Mouse (Mus musculus) heart, postnatal 0 days (tissue): ENCODE data around the gene Rab3gap2. TPM values are rescaled to one million over a fixed set of nuclear protein-coding genes. Genes with fewer than 3 reads are reported as not detected.

Experiments used
- ATAC-seq: fragments of 200-750 bp; cut with Nextera tagmentation; 2 replicates; pipeline ENCODE4 v1.8.0; 2017; ENCODE audit warnings: low read depth, moderate number of reproducible peaks, moderate library complexity; ENCODE audit not compliant: insufficient read depth
- DNase-seq: peaks from one replicate; pipeline ENCODE4 v3.0.0-alpha.2; 2016; ENCODE audit warnings: low spot score
- H3K27ac ChIP-seq: fragments of 300-500 bp; sonication (generic); 2 replicates; pipeline ENCODE4 v1.5.1; 2014; ENCODE audit warnings: low read depth, mild to moderate bottlenecking
- H3K27me3 ChIP-seq: fragments of 300-500 bp; sonication (generic); 2 replicates; pipeline ENCODE4 v1.6.1; 2014; ENCODE audit warnings: low read length, mixed read lengths; ENCODE audit not compliant: control insufficient read depth, insufficient read depth
- H3K36me3 ChIP-seq: fragments of 300-500 bp; sonication (generic); replicated peaks from 2 replicates; pipeline ENCODE4 v1.6.1; 2014; ENCODE audit warnings: low read length, mixed read lengths; ENCODE audit not compliant: control insufficient read depth, insufficient read depth
- H3K4me1 ChIP-seq: fragments of 300-500 bp; sonication (generic); 2 replicates; pipeline ENCODE4 v1.6.1; 2014; ENCODE audit warnings: antibody characterized with exemption; ENCODE audit not compliant: control insufficient read depth, insufficient read depth
- H3K4me2 ChIP-seq: fragments of 300-500 bp; sonication (generic); 2 replicates; pipeline ENCODE4 v1.6.1; 2014; ENCODE audit warnings: low read depth, mild to moderate bottlenecking, low read length, moderate library complexity
- H3K4me3 ChIP-seq: fragments of 300-500 bp; sonication (generic); 2 replicates; pipeline ENCODE4 v1.5.1; 2014; ENCODE audit warnings: low read depth, low read length
- H3K9ac ChIP-seq: fragments of 300-500 bp; sonication (generic); replicated peaks from 2 replicates; pipeline ENCODE4 v1.6.1; 2014; ENCODE audit warnings: low read depth, low read length, mixed read lengths
- H3K9me3 ChIP-seq: fragments of 300-500 bp; sonication (generic); replicated peaks from 2 replicates; pipeline ENCODE4 v1.6.1; 2016; ENCODE audit warnings: low read length; ENCODE audit not compliant: control insufficient read depth
- CTCF ChIP-seq: IDR thresholded peaks from 2 replicates; pipeline ENCODE4 v1.5.1; 2016; ENCODE audit warnings: antibody characterized with exemption, control low read depth, low read depth
- EP300 ChIP-seq: IDR thresholded peaks from 2 replicates; pipeline ENCODE4 v1.6.1; 2016; ENCODE audit warnings: antibody characterized with exemption, low read depth
- WGBS: fragments of 180-500 bp; shearing (Covaris S2); extraction: QIAGEN DNeasy Blood & Tissue Kit; methylation state at CpG from one replicate; pipeline ENCODE4 v1.1.7; 2014; 5-methylcytosine and 5-hydroxymethylcytosine counted together
- polyA plus RNA-seq: library from polyadenylated mRNA; unstranded; fragments of >200 nt; fragmentation: Nextera tagmentation; extraction: Ambion mirVana; gene quantifications from 2 replicates; pipeline ENCODE4 v1.2.1, GENCODE M21; 2015
- total RNA-seq: library from RNA; depleted of rRNA; stranded (reverse); fragments of >200 nt; gene quantifications from 2 replicates; pipeline ENCODE4 v1.2.3, GENCODE M21; 2014; ENCODE audit warnings: low replicate concordance

Rab3gap2 gene
- total and polyA plus RNA-seq, 2 experiments from 2014 or later = 11.1 to 15.5 TPM

DNA sequence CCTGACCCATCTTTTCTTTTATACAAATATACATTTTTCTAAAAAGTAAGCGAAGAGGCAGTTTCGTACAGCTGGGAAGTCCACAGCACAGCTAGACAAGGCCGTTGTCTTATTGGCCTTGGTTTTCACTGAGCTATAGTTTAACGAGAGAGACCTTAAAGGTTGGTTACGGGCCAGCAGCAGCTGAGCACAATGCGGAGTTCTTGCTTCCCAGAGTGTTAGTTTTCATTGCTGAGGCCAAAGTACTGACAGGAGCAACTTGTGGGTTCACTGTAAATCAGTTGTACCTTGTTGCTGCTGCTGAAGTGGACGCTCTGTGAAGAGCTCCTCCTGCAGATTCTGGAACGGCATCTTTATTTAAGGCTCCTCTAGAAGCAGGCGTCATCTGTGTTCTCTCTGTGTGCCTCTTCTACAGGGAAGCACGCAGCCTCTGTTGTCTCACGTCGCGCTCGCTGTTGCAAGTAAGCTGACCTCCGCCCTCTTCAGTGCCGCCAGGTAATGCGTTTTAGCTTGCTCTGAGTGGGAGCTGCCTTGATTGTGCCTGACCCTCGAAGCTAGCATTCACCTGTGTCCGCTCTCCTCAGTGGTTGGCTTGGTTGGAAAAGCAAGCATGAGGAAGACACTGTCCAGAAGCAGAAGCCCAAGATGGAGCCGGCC lies 43.6 kb downstream of the Rab3gap2 start:
- no peaks in the 10 kb centered on the region for H3K4me1 ChIP-seq
- H3K27me3 ChIP-seq = no peaks in the 10 kb centered on the region
- no peak overlapping the region for H3K4me3 ChIP-seq
- TF ChIP-seq CTCF = no peak
- TF ChIP-seq EP300 = no peak
- H3K36me3 ChIP-seq = peaks cover 83% of the 10 kb centered on the region
- no peak overlapping the region for H3K27ac ChIP-seq
- ATAC-seq = no peak
- no peak for DNase-seq
- no peaks in the 10 kb centered on the region for H3K9me3 ChIP-seq
- H3K9ac ChIP-seq = no peak overlapping the region
- H3K4me2 ChIP-seq = no peak overlapping the region
- WGBS = 90% methylated on average over 20 of the region's 20 CpGs

DNA sequence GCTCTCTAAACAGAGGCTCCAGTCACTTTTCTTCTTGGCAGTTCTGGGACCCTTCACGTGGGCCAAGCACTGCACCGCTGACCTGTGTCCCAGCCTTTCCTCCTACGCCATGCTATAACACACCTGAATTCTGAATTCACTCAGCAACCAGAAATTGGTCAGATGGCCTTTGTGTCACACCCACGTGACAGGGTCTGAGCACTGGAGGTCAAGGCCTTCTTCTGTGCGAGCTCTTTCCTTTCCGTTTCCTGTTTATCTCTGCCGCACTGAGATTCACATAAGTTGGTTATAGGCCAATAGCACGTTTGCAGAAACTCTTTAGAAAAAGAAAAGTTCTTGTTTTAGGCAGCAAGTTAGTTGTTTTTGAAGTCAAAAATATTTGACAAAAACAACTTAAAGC lies 44.8 kb downstream of the Rab3gap2 start:
- H3K36me3 ChIP-seq = peaks cover 80% of the 10 kb centered on the region
- no peak overlapping the region for H3K4me2 ChIP-seq
- TF ChIP-seq CTCF (no peak), EP300 (no peak)
- no peak for DNase-seq
- no peaks in the 10 kb centered on the region for H3K9me3 ChIP-seq
- ATAC-seq = no peak
- WGBS = 80% methylated on average over 8 of the region's 8 CpGs
- H3K4me1 ChIP-seq = peaks cover 6% of the 10 kb centered on the region
- H3K4me3 ChIP-seq = no peak overlapping the region
- no peak overlapping the region for H3K27ac ChIP-seq
- H3K9ac ChIP-seq = no peak overlapping the region
- no peaks in the 10 kb centered on the region for H3K27me3 ChIP-seq

DNA sequence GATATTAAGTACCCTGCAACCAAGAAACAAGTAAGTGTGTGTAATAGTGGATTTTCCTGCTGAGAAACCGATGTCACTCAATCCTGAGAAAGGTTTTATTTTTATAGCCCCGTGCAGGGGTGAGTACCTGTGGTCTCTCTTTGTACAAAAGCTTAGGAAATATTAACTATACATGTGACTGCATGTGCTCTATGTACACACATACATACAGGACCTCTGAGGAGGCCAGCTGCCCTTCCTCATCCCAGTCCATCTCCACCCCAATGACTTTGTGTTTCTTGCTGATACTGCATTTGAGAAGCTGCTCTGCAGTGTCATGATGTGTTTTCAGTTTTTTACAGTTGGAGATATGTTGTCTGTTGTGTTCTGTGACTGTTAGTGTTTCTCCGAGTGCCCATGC lies 48.4 kb downstream of the Rab3gap2 start:
- Histone ChIP-seq H3K27ac (no peak overlapping the region), H3K9me3 (no peaks in the 10 kb centered on the region), H3K27me3 (no peaks in the 10 kb centered on the region), H3K4me1 (peaks cover 6% of the 10 kb centered on the region), H3K9ac (no peak overlapping the region), H3K36me3 (peaks cover 69% of the 10 kb centered on the region), H3K4me2 (no peak overlapping the region), H3K4me3 (no peak overlapping the region)
- 89% methylated on average over 3 of the region's 3 CpGs for WGBS
- DNase-seq (no peak), ATAC-seq (no peak)
- TF ChIP-seq CTCF (no peak), EP300 (no peak)

DNA sequence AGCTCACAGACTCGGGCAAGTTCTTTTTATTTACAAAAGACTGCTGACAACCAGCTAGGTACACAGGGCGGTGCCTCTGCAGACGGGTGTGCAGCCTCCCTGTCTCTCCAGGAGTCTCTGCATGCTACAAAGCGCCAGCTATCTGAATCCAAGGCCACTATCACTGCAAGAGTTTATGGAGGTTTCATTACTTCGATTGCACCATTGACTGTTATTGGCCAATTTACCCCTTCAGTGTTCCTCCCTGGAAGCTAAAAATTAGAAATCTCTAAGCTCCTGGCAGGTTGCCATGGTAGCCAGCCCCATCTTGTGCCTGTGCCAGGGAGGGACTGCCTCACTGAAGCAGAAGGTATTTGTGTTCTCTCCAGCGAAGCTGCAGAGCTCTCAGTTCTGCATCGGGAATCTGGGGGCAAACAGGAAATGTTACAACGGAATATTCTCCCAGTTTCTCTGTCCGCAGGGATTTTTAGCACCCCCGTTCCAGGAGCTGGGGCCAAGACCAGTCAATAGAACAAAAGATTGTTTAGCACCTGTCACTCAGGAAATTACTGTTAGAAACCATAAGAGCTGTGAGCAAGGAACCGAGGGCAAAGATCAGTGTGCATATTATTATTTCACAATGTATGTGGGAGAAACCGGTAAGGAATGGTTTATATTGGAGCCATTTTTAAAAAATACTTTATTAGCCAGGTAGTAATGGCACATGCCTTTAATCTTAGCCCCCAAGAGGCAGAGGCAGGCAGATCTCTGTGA lies 49.4 kb downstream of the Rab3gap2 start:
- H3K27ac ChIP-seq = 0 out of 2 replicates have a peak overlapping the region, but pooled peaks have one; percentile 4
- H3K4me3 ChIP-seq = no peak overlapping the region
- no peaks in the 10 kb centered on the region for H3K27me3 ChIP-seq
- DNase-seq (peak; percentile 20), ATAC-seq (no peak; the same call in 1 of the 2 replicates)
- 36% methylated on average over 12 of the region's 12 CpGs for WGBS
- no peak overlapping the region for H3K9ac ChIP-seq
- peaks cover 6% of the 10 kb centered on the region for H3K4me1 ChIP-seq
- no peak for TF ChIP-seq EP300
- no peak for TF ChIP-seq CTCF
- no peak overlapping the region for H3K4me2 ChIP-seq
- H3K36me3 ChIP-seq = peaks cover 62% of the 10 kb centered on the region
- no peaks in the 10 kb centered on the region for H3K9me3 ChIP-seq

DNA sequence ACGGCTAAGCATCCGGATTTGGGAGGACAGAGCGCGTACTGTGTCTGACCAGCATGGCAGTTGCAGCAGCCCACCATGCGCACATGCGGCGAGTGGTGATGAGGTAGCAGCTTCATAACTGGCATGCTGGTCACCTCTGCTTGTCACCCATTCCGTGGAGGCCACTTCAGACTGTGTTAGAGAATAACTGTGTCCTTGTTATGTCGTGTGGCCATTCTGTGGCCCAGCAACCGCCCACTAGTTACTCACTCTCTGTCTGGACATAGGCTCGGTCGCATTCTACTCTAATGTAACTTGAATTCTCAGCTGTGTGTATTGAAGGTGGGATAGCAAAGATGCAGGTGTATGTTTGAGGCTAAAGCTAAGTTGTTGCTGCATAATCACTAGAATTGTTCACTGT lies 51.4 kb downstream of the Rab3gap2 start:
- Histone ChIP-seq H3K27ac (no peak overlapping the region), H3K4me1 (peaks cover 6% of the 10 kb centered on the region), H3K4me3 (no peak overlapping the region), H3K9me3 (no peaks in the 10 kb centered on the region), H3K4me2 (no peak overlapping the region), H3K9ac (no peak overlapping the region), H3K36me3 (peaks cover 61% of the 10 kb centered on the region), H3K27me3 (no peaks in the 10 kb centered on the region)
- ATAC-seq = no peak
- no peak for TF ChIP-seq EP300
- TF ChIP-seq CTCF = no peak
- 82% methylated on average over 12 of the region's 12 CpGs for WGBS
- no peak for DNase-seq
